Mouse (Mus musculus): ENCODE measurements around the gene Phf11c. TPM values are rescaled to one million over a fixed set of nuclear protein-coding genes. Genes with fewer than 3 reads are reported as not detected.

Gene Phf11c
- total RNA-seq, 4 experiments from 2014 or later: 0.30 to 0.72 (median 0.36) TPM

Other genes with a start within 250 kb of the Phf11c start
- gene Gm5142, start 216.6 kb downstream of the Phf11c start, total RNA-seq (2022): not detected
- 10 to 100 TPM; 10.2 to 14.6 (median 12.1) TPM for gene Rcbtb1, start 194.2 kb downstream of the Phf11c start, total RNA-seq (2022)
- gene Gm6904, start 135.2 kb downstream of the Phf11c start, total RNA-seq (2022): 1 to 10 TPM in 1 of 4 experiments, not detected in 3; 1.3 TPM
- under 1 TPM in 2 of 4 experiments, not detected in 2; 0.22 to 0.34 TPM for gene Phf11a, start 97.9 kb downstream of the Phf11c start, total RNA-seq (2022)
- gene Phf11b, start 54.0 kb downstream of the Phf11c start, total RNA-seq (2022): 1 to 10 TPM in 1 of 4 experiments, under 1 TPM in 2, not detected in 1; 0.65 to 1.0 (median 0.92) TPM
- gene Phf11d, start 29.9 kb downstream of the Phf11c start, total RNA-seq (2022): 1 to 10 TPM; 5.1 to 6.5 (median 5.5) TPM
- 10 to 100 TPM in 1 of 4 experiments, 1 to 10 TPM in 3; 6.7 to 10.8 (median 7.6) TPM for gene Setdb2, start 45.5 kb upstream of the Phf11c start, total RNA-seq (2022)
- 10 to 100 TPM; 21.4 to 29.6 (median 24.4) TPM for gene Cab39l, start 45.6 kb upstream of the Phf11c start, total RNA-seq (2022)
- gene Cdadc1, start 202.6 kb upstream of the Phf11c start, total RNA-seq (2022): 10 to 100 TPM; 44.5 to 62.8 (median 52.1) TPM
- 1 to 10 TPM in 1 of 4 experiments, under 1 TPM in 3; 0.87 to 1.1 (median 0.90) TPM for gene Shisa2, start 229.9 kb upstream of the Phf11c start, total RNA-seq (2022)

All from heart, adult 8-10 months (tissue).